Mouse (Mus musculus): ENCODE data around the gene Vmn1r193. TPM values are rescaled to one million over a fixed set of nuclear protein-coding genes. Genes with fewer than 3 reads are reported as not detected.
"Not testable (repeated sequence)": the region's sequence is repeated elsewhere in the genome, so short reads cannot be mapped to it uniquely, and the experiment has no call there.

Gene Vmn1r193
- not detected for total RNA-seq (2021)

- DNase-seq (ENCODE audit: low spot score in 2 of 2); intact Hi-C loops (cut with DNase I): not testable (repeated sequence)
Observed at GRCm38 (mm10) chr13:22223060-22223459, at the start of gene Vmn1r193. Vmn1r193 (minus strand) TSS chr13:22223160.

GRCm38 (mm10) chr13:22271721-22272120 lies 48.8 kb upstream of the Vmn1r193 start:
- DNase-seq (ENCODE audit: low spot score in 2 of 2) = no peak
- intact Hi-C loops (cut with DNase I) = no loop called here

- intact Hi-C loops (cut with DNase I); DNase-seq (ENCODE audit: low spot score in 2 of 2): not testable (repeated sequence)
Observed at GRCm38 (mm10) chr13:22270222-22270621, 47.3 kb upstream of the Vmn1r193 start, which contains the start of gene Vmn1r195. Vmn1r195 (plus strand) TSS chr13:22270522.

- intact Hi-C loops (cut with DNase I) = no loop called here
- DNase-seq (ENCODE audit: low spot score in 2 of 2) = no peak
Observed at GRCm38 (mm10) chr13:22243915-22244314, 21.0 kb upstream of the Vmn1r193 start, which contains the start of gene Vmn1r194. Vmn1r194 (plus strand) TSS chr13:22244215.

GRCm38 (mm10) chr13:22192756-22193155 lies 30.2 kb downstream of the Vmn1r193 start:
- intact Hi-C loops (cut with DNase I); DNase-seq (ENCODE audit: low spot score in 2 of 2): not testable (repeated sequence)

- DNase-seq (ENCODE audit: low spot score in 2 of 2) = no peak
- intact Hi-C loops (cut with DNase I) = no loop called here
Observed at GRCm38 (mm10) chr13:22191041-22191440, 31.9 kb downstream of the Vmn1r193 start, which contains the start of gene Vmn1r192. Vmn1r192 (minus strand) TSS chr13:22191141.

GRCm38 (mm10) chr13:22190385-22190784 lies 32.6 kb downstream of the Vmn1r193 start:
- intact Hi-C loops (cut with DNase I) = no loop called here
- DNase-seq (ENCODE audit: low spot score in 2 of 2) = no peak

- intact Hi-C loops (cut with DNase I) = no loop called here
Observed at GRCm38 (mm10) chr13:22189313-22189712, 33.6 kb downstream of the Vmn1r193 start.

GRCm38 (mm10) chr13:22183869-22184268 lies 39.1 kb downstream of the Vmn1r193 start, which contains the start of gene Vmn1r191:
Vmn1r191 (minus strand) TSS chr13:22183969.
- intact Hi-C loops (cut with DNase I) = no loop called here
- no peak for DNase-seq (ENCODE audit: low spot score in 2 of 2)

More at GRCm38 (mm10) chr13:22189313-22189712, 33.6 kb downstream of the Vmn1r193 start:
- no peak for DNase-seq (ENCODE audit: low spot score in 2 of 2)

- intact Hi-C loops (cut with DNase I) = no loop called here
- DNase-seq (ENCODE audit: low spot score in 2 of 2) = no peak
Observed at GRCm38 (mm10) chr13:22168416-22168815, 54.5 kb downstream of the Vmn1r193 start.

Small RNA genes within 50 kb of the gene (microRNA-seq; reads per million reads assigned to microRNA genes)
- gene Gm23282 (0 reads per million in 2 experiments), gene Gm25084 (0 reads per million in 2 experiments)

Other genes with a start within 250 kb of the Vmn1r193 start
- gene Pom121l2, start 242.0 kb downstream of the Vmn1r193 start, total RNA-seq (2021) = not detected
- gene Prss16, start 213.4 kb downstream of the Vmn1r193 start, total RNA-seq (2021) = under 1 TPM; 0.25 to 0.39 TPM
- 10 to 100 TPM; 28.7 to 29.1 TPM for gene Hist1h2ah, start 187.6 kb downstream of the Vmn1r193 start, total RNA-seq (2021)
- gene Hist1h2bk, start 187.3 kb downstream of the Vmn1r193 start, total RNA-seq (2021) = 10 to 100 TPM; 10.0 to 11.6 TPM
- 10 to 100 TPM; 60.2 to 73.2 TPM for gene Hist1h4i, start 181.8 kb downstream of the Vmn1r193 start, total RNA-seq (2021)
- gene Hist1h2ag, start 180.2 kb downstream of the Vmn1r193 start, total RNA-seq (2021) = 10 to 100 TPM in 1 of 2 experiments, 1 to 10 TPM in 1; 8.5 to 19.5 TPM
- 10 to 100 TPM; 14.0 to 18.1 TPM for gene Hist1h2bj, start 179.9 kb downstream of the Vmn1r193 start, total RNA-seq (2021)
- gene Vmn1r188, start 138.7 kb downstream of the Vmn1r193 start, total RNA-seq (2021) = not detected
- not detected for gene Vmn1r189, start 117.3 kb downstream of the Vmn1r193 start, total RNA-seq (2021)
- gene Vmn1r191, start 39.2 kb downstream of the Vmn1r193 start, total RNA-seq (2021) = not detected
- not detected for gene Vmn1r192, start 32.0 kb downstream of the Vmn1r193 start, total RNA-seq (2021)
- gene Vmn1r194, start 21.1 kb upstream of the Vmn1r193 start, total RNA-seq (2021) = not detected
- gene Vmn1r195, start 47.4 kb upstream of the Vmn1r193 start, total RNA-seq (2021) = not detected
- not detected for gene Vmn1r196, start 66.8 kb upstream of the Vmn1r193 start, total RNA-seq (2021)
- gene Vmn1r197, start 101.4 kb upstream of the Vmn1r193 start, total RNA-seq (2021) = not detected
- not detected for gene Vmn1r198, start 127.2 kb upstream of the Vmn1r193 start, total RNA-seq (2021)
- gene Vmn1r199, start 156.7 kb upstream of the Vmn1r193 start, total RNA-seq (2021) = not detected
- not detected for gene Vmn1r200, start 167.2 kb upstream of the Vmn1r193 start, total RNA-seq (2021)
- gene Vmn1r201, start 248.8 kb upstream of the Vmn1r193 start, total RNA-seq (2021) = not detected